Mouse (Mus musculus) heart, adult 2 months (tissue): ENCODE measurements around the gene Myadm. TPM values are rescaled to one million over a fixed set of nuclear protein-coding genes. Genes with fewer than 3 reads are reported as not detected.

ENCODE experiments used
- DNase-seq, 2 experiments: peaks; one replicate each; pipeline ENCODE4 v3.0.0; 2021
- H3K27ac ChIP-seq: fragments of 200-600 bp; 2 replicates; pipeline ENCODE4 v1.8.1; 2022
- H3K27me3 ChIP-seq: fragments of 200-500 bp; 2 replicates; pipeline ENCODE4 v1.6.1; 2012; ENCODE audit warnings: mild to moderate bottlenecking, low read length, inconsistent platforms, mixed read lengths; ENCODE audit not compliant: control insufficient read depth, insufficient read depth
- H3K36me3 ChIP-seq: fragments of 200-500 bp; 2 replicates; pipeline ENCODE4 v1.6.1; 2012; ENCODE audit warnings: low read length, inconsistent platforms; ENCODE audit not compliant: control insufficient read depth, insufficient read depth
- H3K4me1 ChIP-seq: fragments of 200-500 bp; 2 replicates; pipeline ENCODE4 v1.6.1; 2011; ENCODE audit warnings: low read length; ENCODE audit not compliant: control insufficient read depth, insufficient read depth
- H3K4me3 ChIP-seq: fragments of 200-600 bp; 2 replicates; pipeline ENCODE4 v1.8.1; 2022
- H3K79me2 ChIP-seq: fragments of 200-500 bp; replicated peaks from 2 replicates; pipeline ENCODE4 v1.6.1; 2012; ENCODE audit warnings: mild to moderate bottlenecking, inconsistent platforms, low read length, moderate library complexity, mixed read lengths; ENCODE audit not compliant: control insufficient read depth, insufficient read depth
- H3K9ac ChIP-seq: fragments of 200-500 bp; 2 replicates; pipeline ENCODE4 v1.6.1; 2012; ENCODE audit warnings: low read depth, mild to moderate bottlenecking, control low read depth, inconsistent platforms, low read length, mixed read lengths
- CTCF ChIP-seq: fragments of 200-600 bp; IDR thresholded peaks from 2 replicates; pipeline ENCODE4 v1.8.1; 2022; ENCODE audit warnings: antibody characterized with exemption, mild to moderate bottlenecking, moderate library complexity
- EP300 ChIP-seq: fragments of 200-500 bp; IDR thresholded peaks from 2 replicates; pipeline ENCODE4 v1.6.1; 2011; ENCODE audit warnings: low read depth, low read length, control low read depth; ENCODE audit not compliant: insufficient read depth
- POLR2A ChIP-seq: fragments of 200-500 bp; IDR thresholded peaks from 2 replicates; pipeline ENCODE4 v1.6.1; 2011; ENCODE audit warnings: mild to moderate bottlenecking, low read depth, low read length, control low read depth; ENCODE audit not compliant: insufficient read depth
- WGBS: fragments of 180-500 bp; shearing (Covaris S2); methylation state at CpG from one replicate; pipeline ENCODE4 v1.1.7; 2018; 5-methylcytosine and 5-hydroxymethylcytosine counted together
- intact Hi-C: fragments of 180-260 bp; cut with DNase I; formaldehyde crosslinking; loops from one replicate; pipeline ENCODE4 v1.15.1; 2025
- polyA plus RNA-seq: library from polyadenylated mRNA; depleted of rRNA; stranded (reverse); fragments of >200 nt; gene quantifications from 2 replicates; pipeline ENCODE4 v1.2.3, GENCODE M21; 2012; rRNA removed
- total RNA-seq, 2 experiments: library from RNA; stranded (reverse); gene quantifications; 2 replicates each; pipeline ENCODE4 v1.2.3; 2021

Myadm gene
- total and polyA plus RNA-seq, 3 experiments: 131 to 397 (median 139) TPM

- WGBS: 75% methylated on average over 11 of the region's 11 CpGs
- Histone ChIP-seq H3K36me3 (no peaks in the 10 kb centered on the region), H3K4me1 (no peaks in the 10 kb centered on the region), H3K27me3 (peaks cover 2% of the 10 kb centered on the region; the same call in 1 of the 2 replicates), H3K9ac (no peak overlapping the region), H3K27ac (no peak overlapping the region), H3K4me3 (no peak overlapping the region), H3K79me2 (no peaks in the 10 kb centered on the region)
- intact Hi-C loops: no loop called here
- TF ChIP-seq EP300: no peak
- TF ChIP-seq CTCF: no peak
- no peak for TF ChIP-seq POLR2A
- no peak for DNase-seq
Observed at GRCm38 (mm10) chr7:3339010-3339409, 50.1 kb downstream of the Myadm start.

GRCm38 (mm10) chr7:3343861-3344260 is 55.0 kb downstream of the Myadm start:
- 79% methylated on average over 3 of the region's 3 CpGs for WGBS
- Histone ChIP-seq H3K9ac (no peak overlapping the region), H3K27ac (no peak overlapping the region), H3K27me3 (no peaks in the 10 kb centered on the region), H3K36me3 (no peaks in the 10 kb centered on the region), H3K79me2 (no peaks in the 10 kb centered on the region), H3K4me3 (no peak overlapping the region), H3K4me1 (no peaks in the 10 kb centered on the region)
- intact Hi-C loops: no loop called here
- no peak for DNase-seq
- no peak for TF ChIP-seq POLR2A
- no peak for TF ChIP-seq CTCF
- no peak for TF ChIP-seq EP300

- Histone ChIP-seq H3K27me3 (no peaks in the 10 kb centered on the region), H3K4me3 (no peak overlapping the region), H3K4me1 (no peaks in the 10 kb centered on the region), H3K36me3 (no peaks in the 10 kb centered on the region), H3K9ac (no peak overlapping the region), H3K27ac (no peak overlapping the region), H3K79me2 (no peaks in the 10 kb centered on the region)
- 86% methylated on average over 3 of the region's 3 CpGs for WGBS
- intact Hi-C loops: no loop called here
- TF ChIP-seq CTCF (no peak), EP300 (no peak), POLR2A (no peak)
- no peak for DNase-seq
Observed at GRCm38 (mm10) chr7:3345301-3345700, 56.4 kb downstream of the Myadm start.

GRCm38 (mm10) chr7:3347366-3348287 is 58.7 kb downstream of the Myadm start:
- intact Hi-C loops: no loop called here

GRCm38 (mm10) chr7:3348326-3348725 is 59.4 kb downstream of the Myadm start:
- no peak for DNase-seq
- TF ChIP-seq CTCF (no peak), EP300 (no peak), POLR2A (no peak)
- no peaks in the 10 kb centered on the region for H3K79me2 ChIP-seq
- no peaks in the 10 kb centered on the region for H3K27me3 ChIP-seq
- H3K4me3 ChIP-seq: no peak overlapping the region
- H3K4me1 ChIP-seq: no peaks in the 10 kb centered on the region
- 77% methylated on average over 5 of the region's 5 CpGs for WGBS
- intact Hi-C loops: no loop called here
- no peak overlapping the region for H3K9ac ChIP-seq
- H3K36me3 ChIP-seq: no peaks in the 10 kb centered on the region
- no peak overlapping the region for H3K27ac ChIP-seq

More at GRCm38 (mm10) chr7:3347366-3348287, 58.7 kb downstream of the Myadm start:
- Histone ChIP-seq H3K9ac (no peak overlapping the region), H3K27ac (no peak overlapping the region), H3K79me2 (no peaks in the 10 kb centered on the region), H3K27me3 (no peaks in the 10 kb centered on the region), H3K4me3 (no peak overlapping the region), H3K36me3 (no peaks in the 10 kb centered on the region), H3K4me1 (no peaks in the 10 kb centered on the region)
- TF ChIP-seq EP300: no peak
- no peak for TF ChIP-seq POLR2A
- TF ChIP-seq CTCF: no peak
- no peak for DNase-seq
- WGBS: 58% methylated on average over 20 of the region's 20 CpGs

GRCm38 (mm10) chr7:3349775-3350174 is 60.9 kb downstream of the Myadm start:
- Histone ChIP-seq H3K4me1 (no peaks in the 10 kb centered on the region), H3K9ac (no peak overlapping the region), H3K36me3 (no peaks in the 10 kb centered on the region), H3K79me2 (no peaks in the 10 kb centered on the region), H3K27ac (no peak overlapping the region), H3K27me3 (no peaks in the 10 kb centered on the region), H3K4me3 (no peak overlapping the region)
- TF ChIP-seq CTCF (no peak), EP300 (no peak)
- WGBS: 83% methylated on average over 9 of the region's 9 CpGs
- intact Hi-C loops: no loop called here
- DNase-seq: no peak

Other genes starting within 250 kb of the Myadm start
- gene AU018091, start 119.9 kb upstream of the Myadm start, total RNA-seq: not detected
- gene AU018091, start 119.9 kb upstream of the Myadm start, polyA plus RNA-seq: not detected in 2 replicates
- under 1 TPM in 1 of 2 experiments, not detected in 1; 0.13 TPM for gene Nlrp12, start 39.3 kb upstream of the Myadm start, total RNA-seq
- 0.14 TPM in 1 of 2 replicates, not detected in the other for gene Nlrp12, start 39.3 kb upstream of the Myadm start, polyA plus RNA-seq
- gene Prkcg, start 99 bp downstream of the Myadm start, total RNA-seq: 1 to 10 TPM in 1 of 2 experiments, under 1 TPM in 1; 0.89 to 3.0 TPM
- gene Prkcg, start 99 bp downstream of the Myadm start, polyA plus RNA-seq: 4.5 and 4.7 TPM in 2 replicates
- 1 to 10 TPM; 4.3 to 5.4 TPM for gene Cacng7, start 43.9 kb downstream of the Myadm start, total RNA-seq
- 6.7 and 7.7 TPM in 2 replicates for gene Cacng7, start 43.9 kb downstream of the Myadm start, polyA plus RNA-seq
- gene Cacng8, start 101.6 kb downstream of the Myadm start, total RNA-seq: not detected
- gene Cacng8, start 101.6 kb downstream of the Myadm start, polyA plus RNA-seq: not detected in 2 replicates
- 1 to 10 TPM; 1.9 to 2.5 TPM for gene Cacng6, start 135.1 kb downstream of the Myadm start, total RNA-seq
- 0.78 and 3.3 TPM in 2 replicates for gene Cacng6, start 135.1 kb downstream of the Myadm start, polyA plus RNA-seq
- gene Tarm1, start 213.5 kb downstream of the Myadm start, total RNA-seq: not detected
- gene Tarm1, start 213.5 kb downstream of the Myadm start, polyA plus RNA-seq: 0.16 and 0.20 TPM in 2 replicates